In genomic region chr19:37137133-37137532, GRCm38 (mm10) we compare ENCODE assay signal across 26 mouse cellular contexts.
DNase-seq lines count a peak whose midpoint lies in the region; ATAC-seq and TF ChIP-seq lines count a peak whose summit lies in the region.
"Had no signal": no experiment of that assay in that cellular context is flagged by ENCODE, and none has a peak within 500 bp of the region (broad histone marks: within the 10 kb centered on the region; RNA-seq: fewer than 3 reads in every experiment).

No protein-coding gene starts in this region.

- dilution Hi-C loops in CH12.LX (cut with MboI; ENCODE audit: extremely low pct_ligation_motif_present, extremely low pct_unique_long_range_greater_than_20kb, low sequenced_read_pairs) = no loop called here

- peak overlapping the region; percentile 90; the same call in 1 of the 2 replicates for H3K4me2 ChIP-seq in CH12.LX (ENCODE audit: insufficient read depth, low read depth, poor library complexity, severe bottlenecking)
- no peak overlapping the region for H3K4me2 ChIP-seq in forebrain, embryonic 13.5 days
- H3K4me2 ChIP-seq: heart, embryonic 13.5 days; hindbrain, embryonic 12.5 days; hindbrain, embryonic 15.5 days had no signal

- peak; percentile 45; the same call in 1 of the 2 replicates for TF ChIP-seq EP300 in CH12.LX (IDR thresholded peaks at IDR 0.05; ENCODE audit: low read length)

- no peak for TF ChIP-seq CTCF in CH12.LX (conservative IDR thresholded peaks at IDR 0.05 in 1 of 2, IDR thresholded peaks at IDR 0.05 in 1 of 2; ENCODE audit: low read depth in 2 of 2, low read length in 2 of 2)

- H3K27ac ChIP-seq in CH12.LX (ENCODE audit: insufficient read depth, low read depth) (0 out of 2 replicates have a peak overlapping the region, but pooled peaks have one; percentile 1), macrophage (peak overlapping the region; percentile 52)
- no peak overlapping the region for H3K27ac ChIP-seq in forebrain, embryonic 13.5 days
- H3K27ac ChIP-seq: forebrain, embryonic 10.5 days; gastrocnemius, adult 2 months; heart, adult 2 months; heart, embryonic 10.5 days; heart, embryonic 13.5 days; hindbrain, embryonic 12.5 days; hindbrain, embryonic 15.5 days had no signal

- H3K4me3 ChIP-seq in CH12.LX (replicated peaks in 1 of 3; ENCODE audit: low read depth in 2 of 3, low read length in 2 of 3, poor library complexity in 1 of 3) (no peak overlapping the region), macrophage (ENCODE audit: inconsistent target) (no peak overlapping the region)
- no peak overlapping the region for H3K4me3 ChIP-seq in forebrain, embryonic 13.5 days
- H3K4me3 ChIP-seq: forebrain, embryonic 10.5 days; gastrocnemius, adult 2 months; heart, adult 2 months; heart, embryonic 10.5 days; heart, embryonic 13.5 days; hindbrain, embryonic 12.5 days; hindbrain, embryonic 15.5 days had no signal

- H3K79me2 ChIP-seq in CH12.LX (replicated peaks; ENCODE audit: control insufficient read depth, extremely low read depth, insufficient read depth, poor library complexity, severe bottlenecking) (peaks cover 11% of the 10 kb centered on the region), macrophage (ENCODE audit: inconsistent target) (peaks cover 25% of the 10 kb centered on the region; the same call in 1 of the 2 replicates)

- H3K9me3 ChIP-seq in CH12.LX (replicated peaks; ENCODE audit: low read length) = no peaks in the 10 kb centered on the region
- H3K9me3 ChIP-seq in forebrain, embryonic 13.5 days (replicated peaks) = no peaks in the 10 kb centered on the region
- H3K9me3 ChIP-seq: forebrain, embryonic 10.5 days; G1E; heart, embryonic 10.5 days; heart, embryonic 13.5 days; hindbrain, embryonic 12.5 days; hindbrain, embryonic 15.5 days had no signal

- in situ Hi-C loops in CH12.LX (cut with MboI; ENCODE audit: low pct_ligation_motif_present, low pct_unique_long_range_greater_than_20kb, low sequenced_read_pairs) = no loop called here

- 0 out of 2 replicates have a peak overlapping the region, but pooled peaks have one; percentile 4 for H3K9ac ChIP-seq in CH12.LX (ENCODE audit: insufficient read depth, low read depth)
- no peak overlapping the region for H3K9ac ChIP-seq in forebrain, embryonic 13.5 days
- H3K9ac ChIP-seq: forebrain, postnatal 0 days; heart, embryonic 13.5 days; hindbrain, embryonic 12.5 days; hindbrain, embryonic 15.5 days had no signal

- H3K4me1 ChIP-seq in CH12.LX (ENCODE audit: control insufficient read depth in 1 of 2, insufficient read depth in 2 of 2) = peaks cover 18 to 57% of the 10 kb centered on the region in 2 experiments; a peak in 3 of 4 replicates
- no peaks in the 10 kb centered on the region for H3K4me1 ChIP-seq in forebrain, embryonic 13.5 days
- H3K4me1 ChIP-seq: forebrain, embryonic 10.5 days; hindbrain, embryonic 12.5 days; hindbrain, embryonic 15.5 days had no signal

- peak; percentile 36 for DNase-seq in 416B (ENCODE audit: low read depth)
- no peak for DNase-seq in CH12.LX (ENCODE audit: extremely low read depth)
- peak; percentile 18 for DNase-seq in c-Kit-positive CD71-negative TER-119-negative erythroid progenitor cells, embryonic 14.5 days (ENCODE audit: low read depth)
- DNase-seq in c-Kit-positive CD71-positive TER-119-positive erythroid progenitor cells, embryonic 14.5 days (ENCODE audit: low spot score) = no peak
- no peak for DNase-seq in lung, postnatal 4 days
- no peak for DNase-seq in urinary bladder, postnatal 14 days (ENCODE audit: low spot score)
- DNase-seq: cerebellum, adult 11-12 months; cerebellum, adult 8-10 months; cerebellum, postnatal 10 days; cerebellum, postnatal 36 days; forebrain, postnatal 0 days; gastrocnemius, adult 2 months; gastrocnemius, postnatal 14 days; heart, adult 2 months; heart, postnatal 14 days; heart, postnatal 4 days had no signal

- no peaks in the 10 kb centered on the region for H3K27me3 ChIP-seq in CH12.LX (replicated peaks)
- no peaks in the 10 kb centered on the region for H3K27me3 ChIP-seq in forebrain, embryonic 13.5 days
- H3K27me3 ChIP-seq: heart, embryonic 13.5 days; hindbrain, embryonic 12.5 days; hindbrain, embryonic 15.5 days had no signal

- WGBS in macrophage (ENCODE audit: missing documents) = 3% methylated on average over 2 of the region's 2 CpGs
- WGBS in forebrain, embryonic 13.5 days = 77% methylated on average over 2 of the region's 2 CpGs

- no peak for TF ChIP-seq POLR2A in CH12.LX (IDR thresholded peaks at IDR 0.05; ENCODE audit: low read depth, low read length)

- no peak for TF ChIP-seq RAD21 in CH12.LX (IDR thresholded peaks at IDR 0.05; ENCODE audit: low read depth, low read length)

- ATAC-seq in forebrain, embryonic 13.5 days = no peak
- ATAC-seq: forebrain, embryonic 14.5 days; forebrain, postnatal 0 days; intestine, postnatal 0 days had no signal

- H3K36me3 ChIP-seq in CH12.LX (replicated peaks in 1 of 2; ENCODE audit: control insufficient read depth in 1 of 2, insufficient read depth in 1 of 2, low read length in 1 of 2) = no peaks in the 10 kb centered on the region
- no peaks in the 10 kb centered on the region for H3K36me3 ChIP-seq in macrophage (ENCODE audit: inconsistent target)
- no peaks in the 10 kb centered on the region for H3K36me3 ChIP-seq in forebrain, embryonic 13.5 days (ENCODE audit: poor library complexity, severe bottlenecking)
- H3K36me3 ChIP-seq: forebrain, embryonic 10.5 days; G1E; heart, embryonic 10.5 days; heart, embryonic 13.5 days; hindbrain, embryonic 12.5 days; hindbrain, embryonic 15.5 days had no signal

TF ChIP-seq in CH12.LX, 34 proteins besides CTCF, POLR2A, EP300 and RAD21:
- TF ChIP-seq MAZ (IDR thresholded peaks at IDR 0.05; ENCODE audit: low read depth, low read length) (0 out of 2 replicates have a peak, but pooled peaks have one; percentile 32), ELF1 (IDR thresholded peaks at IDR 0.05; ENCODE audit: low read depth, low read length) (no peak), NRF1 (IDR thresholded peaks at IDR 0.05; ENCODE audit: low read depth, low read length) (no peak), MAFK (IDR thresholded peaks at IDR 0.05; ENCODE audit: insufficient replicate concordance, low read length) (no peak), RCOR1 (conservative IDR thresholded peaks at IDR 0.05; ENCODE audit: low read depth, low read length) (no peak), MAX (IDR thresholded peaks at IDR 0.05; ENCODE audit: low read length) (no peak), ZC3H11A (IDR thresholded peaks at IDR 0.05; ENCODE audit: low read depth, low read length) (no peak), NELFE (IDR thresholded peaks at IDR 0.05; ENCODE audit: low read depth, low read length) (no peak), MYC (IDR thresholded peaks at IDR 0.05; ENCODE audit: low read depth, low read length) (0 out of 2 replicates have a peak, but pooled peaks have one; percentile 24), ZNF384 (IDR thresholded peaks at IDR 0.05; ENCODE audit: low read depth, low read length) (no peak), POLR2AphosphoS2 (IDR thresholded peaks at IDR 0.05; ENCODE audit: low read depth, low read length) (no peak), JUN (IDR thresholded peaks at IDR 0.05; ENCODE audit: insufficient read depth, low read depth, low read length) (peak; percentile 41; the same call in 1 of the 2 replicates), USF2 (conservative IDR thresholded peaks at IDR 0.05; ENCODE audit: low read depth, low read length) (no peak), GABPA (IDR thresholded peaks at IDR 0.05; ENCODE audit: insufficient replicate concordance, low read depth, low read length) (no peak), TCF12 (IDR thresholded peaks at IDR 0.05; ENCODE audit: low read depth, low read length) (no peak)
TF ChIP-seq in CH12.LX: peak in this region for 3.

Comparison
In these comparisons a context has a peak if more than half of its experiments do, and no peak if none do; other contexts are left out.
1. DNase-seq: peak in 416B (single experiment) and c-Kit-positive CD71-negative TER-119-negative erythroid progenitor cells, embryonic 14.5 days (single experiment); none in CH12.LX (single experiment), c-Kit-positive CD71-positive TER-119-positive erythroid progenitor cells, embryonic 14.5 days (single experiment), lung, postnatal 4 days (0 of 2) and urinary bladder, postnatal 14 days (single experiment).